Mouse (Mus musculus): ENCODE measurements around the gene Gkn3. TPM values are rescaled to one million over a fixed set of nuclear protein-coding genes. Genes with fewer than 3 reads are reported as not detected.

The Gkn3 gene
- total RNA-seq, 2 experiments from 2014 or later = 1.5 to 1.7 TPM

DNA sequence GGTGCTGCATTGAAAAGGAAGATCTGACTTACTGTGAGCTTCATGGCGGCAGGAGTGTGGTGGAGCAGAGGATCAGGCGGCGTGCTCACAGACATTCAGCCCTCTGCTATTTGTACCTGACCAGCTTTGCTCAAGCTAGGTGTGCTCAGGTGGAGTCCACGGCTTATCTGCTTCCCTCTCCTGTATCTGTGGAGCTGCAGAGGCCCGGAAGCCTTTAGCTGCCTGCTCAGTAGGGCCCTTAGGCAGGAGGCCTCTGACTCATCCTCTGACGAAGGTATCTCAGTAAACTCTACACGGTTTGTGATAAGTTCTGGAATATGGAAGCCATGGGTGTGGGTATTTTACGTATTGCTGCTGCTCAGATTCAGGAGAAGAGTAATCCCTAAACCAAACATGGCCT lies 37.9 kb downstream of the Gkn3 start, which contains the start of gene Gkn1:
TSS of gene Gkn1 (minus strand) at position 114 of the 400 bp plus-strand sequence.
- DNase-seq = no peak

DNA sequence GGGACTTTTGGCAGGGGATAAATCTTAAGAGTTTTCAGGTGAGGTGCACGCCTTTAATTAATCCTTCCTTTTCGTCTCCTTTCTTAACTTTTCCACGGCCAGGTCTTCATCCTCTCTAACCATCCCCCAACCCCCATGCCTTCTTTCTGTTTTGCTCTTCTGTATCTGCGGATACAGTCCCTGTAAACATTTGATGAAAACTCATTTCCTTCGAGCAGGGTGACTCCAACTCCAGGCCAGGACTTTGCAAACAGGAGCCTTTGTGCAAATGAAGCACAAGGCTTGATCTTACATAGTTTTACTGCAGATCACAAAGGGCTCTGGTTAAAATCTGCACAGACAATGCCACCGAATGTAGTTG lies 52.8 kb downstream of the Gkn3 start:
- DNase-seq = no peak

GRCm38 (mm10) chr6:87335091-87335934 lies 53.4 kb downstream of the Gkn3 start, which contains the start of gene Antxr1:
Antxr1 (minus strand) TSS chr6:87335821.
- DNase-seq = peak; percentile 64

DNA sequence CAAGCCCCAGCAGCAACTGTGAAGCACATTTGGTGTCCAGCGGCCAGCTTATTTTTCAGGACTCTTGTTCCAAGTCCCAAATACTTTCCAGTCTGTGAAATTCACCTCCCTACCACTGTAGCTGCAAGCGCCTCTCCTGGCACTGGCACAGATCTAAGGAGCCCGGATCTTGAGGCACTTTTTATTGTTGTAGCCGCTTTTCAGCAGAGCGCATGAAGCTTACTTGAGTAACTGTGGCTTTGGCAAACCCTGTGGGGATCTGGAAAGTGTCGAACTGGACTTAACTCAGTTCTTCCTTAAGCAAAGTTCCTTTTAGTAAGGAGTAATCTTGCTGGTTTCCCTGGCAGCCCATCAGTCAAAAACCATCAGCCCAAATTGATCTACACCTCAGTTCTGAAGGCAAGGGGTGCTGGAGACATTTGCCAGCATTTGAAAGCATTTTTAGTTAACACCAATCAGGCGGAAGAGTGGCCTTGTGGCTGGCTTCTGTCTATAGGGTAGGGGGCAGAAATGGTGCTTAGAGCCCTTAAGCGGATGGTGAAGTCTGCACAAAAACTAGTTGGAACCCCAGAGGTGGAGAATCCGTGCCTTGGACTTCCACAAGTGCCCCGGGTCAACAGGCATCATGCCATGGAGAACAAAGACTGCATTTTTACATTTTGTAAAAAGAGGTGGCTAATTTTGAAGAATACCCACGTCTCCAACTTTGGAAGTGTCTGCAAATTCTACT lies 54.2 kb downstream of the Gkn3 start:
- peak; percentile 33 for DNase-seq

Other genes with a start within 250 kb of the Gkn3 start
- gene Antxr1, start 53.1 kb downstream of the Gkn3 start, total RNA-seq (2021) = 10 to 100 TPM; 32.9 to 34.0 TPM
- under 1 TPM in 1 of 2 experiments, not detected in 1; 0.21 TPM for gene Gkn1, start 38.0 kb downstream of the Gkn3 start, total RNA-seq (2021)
- not detected for gene Gkn2, start 15.6 kb downstream of the Gkn3 start, total RNA-seq (2021)
- gene Bmp10, start 40.1 kb upstream of the Gkn3 start, total RNA-seq (2021) = 10 to 100 TPM; 61.7 to 65.3 TPM
- 1 to 10 TPM; 5.2 to 6.1 TPM for gene Arhgap25, start 144.3 kb upstream of the Gkn3 start, total RNA-seq (2021)
- gene Prokr1, start 201.8 kb upstream of the Gkn3 start, total RNA-seq (2021) = 1 to 10 TPM in 1 of 2 experiments, under 1 TPM in 1; 0.88 to 1.1 TPM